Mouse (Mus musculus): ENCODE measurements around the gene Krt34. TPM values are rescaled to one million over a fixed set of nuclear protein-coding genes. Genes with fewer than 3 reads are reported as not detected.

Gene Krt34
- polyA plus RNA-seq, 1 experiment from 2014 or later, result not detected

DNA sequence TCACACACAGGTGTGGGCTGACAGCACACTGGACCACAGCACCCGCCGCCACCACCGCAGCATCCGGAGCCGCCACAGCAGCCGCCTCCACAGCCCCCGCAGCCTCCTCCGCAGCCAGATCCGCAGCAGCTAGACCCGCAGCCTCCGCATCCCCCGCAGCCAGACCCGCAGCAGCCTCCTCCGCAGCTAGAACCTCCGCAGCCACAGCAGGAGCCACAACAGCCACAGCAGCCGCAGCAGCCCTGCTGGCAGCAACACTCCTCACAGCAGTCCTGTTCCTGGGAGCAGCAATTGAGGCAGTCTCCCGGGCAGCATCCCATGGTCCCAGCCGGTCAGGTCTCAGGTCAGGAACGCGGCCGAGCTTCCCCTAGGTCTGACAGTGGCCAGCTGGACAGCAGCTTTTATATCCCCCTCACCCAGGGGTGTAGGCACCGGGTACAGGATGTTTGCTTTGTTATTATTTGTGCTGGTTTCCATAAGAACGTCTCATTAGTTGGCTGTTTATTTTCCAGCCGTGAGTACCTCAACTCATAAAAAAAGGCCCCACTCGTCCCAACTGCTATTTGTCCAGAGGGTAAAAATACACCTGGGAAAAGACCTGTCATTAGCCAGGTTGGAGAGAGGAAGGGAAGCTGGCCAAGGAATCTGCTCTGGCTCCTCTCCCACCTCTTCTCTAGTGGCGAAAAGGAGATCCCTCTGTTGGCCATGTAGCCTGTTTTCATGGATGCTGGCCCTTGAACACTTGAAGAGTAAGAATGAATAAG, 47.6 kb downstream of the Krt34 start, which contains the start of gene Krtap17-1:
Gene Krtap17-1, minus strand, starts transcription at position 375 of the 764 bp plus-strand sequence.
- WGBS, result 24% methylated on average over 26 of the region's 26 CpGs
- no peak within 1 kb of the TSS for H3K9ac ChIP-seq (ENCODE audit: low read length)
- no peak within 1 kb of the TSS for H3K4me3 ChIP-seq (ENCODE audit: low read depth, low read length)
- peak within 1 kb of the TSS; percentile 41 for H3K4me2 ChIP-seq (ENCODE audit: low read depth, severe bottlenecking)
- DNase-seq (ENCODE audit: low spot score) (peak; percentile 29), ATAC-seq (ENCODE audit: insufficient number of reproducible peaks, low FRiP score, low TSS enrichment, low read depth) (no peak)
- H3K4me1 ChIP-seq (ENCODE audit: control insufficient read depth, insufficient read depth, low read length), result peaks cover 3% of the 10 kb centered on the region; the same call in 1 of the 2 replicates
- H3K9me3 ChIP-seq (ENCODE audit: control insufficient read depth, low read length), result no peaks in the 10 kb centered on the region
- no peaks in the 10 kb centered on the region for H3K36me3 ChIP-seq (ENCODE audit: control insufficient read depth, insufficient read depth, low read length)
- peaks cover 9% of the 10 kb centered on the region; the same call in 1 of the 2 replicates for H3K27me3 ChIP-seq (ENCODE audit: control insufficient read depth, insufficient read depth, low read length)
- H3K27ac ChIP-seq (replicated peaks; ENCODE audit: low read depth, low read length), result no peak within 1 kb of the TSS

DNA sequence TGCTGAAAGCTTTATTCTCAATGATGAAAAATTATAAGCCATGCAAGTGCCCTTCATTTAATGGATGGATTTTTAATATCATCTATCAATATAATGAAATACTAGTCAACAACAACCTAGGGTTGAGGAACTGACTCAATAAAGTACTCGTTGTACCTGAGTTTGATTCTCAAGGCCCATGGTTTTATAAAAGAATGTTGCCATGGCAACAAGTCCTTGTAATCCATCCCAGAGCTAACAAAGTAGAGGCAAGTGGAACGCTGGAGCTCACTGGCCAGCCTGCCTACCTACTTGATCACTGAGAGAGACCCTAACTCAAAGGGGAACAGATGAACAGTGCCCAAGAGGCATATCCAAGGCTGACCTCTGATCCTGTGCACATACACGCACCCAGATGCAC, 50.8 kb downstream of the Krt34 start:
- Histone ChIP-seq H3K9ac (ENCODE audit: low read length) (no peak overlapping the region), H3K4me3 (ENCODE audit: low read depth, low read length) (no peak overlapping the region), H3K27me3 (ENCODE audit: control insufficient read depth, insufficient read depth, low read length) (peaks cover 9% of the 10 kb centered on the region; the same call in 1 of the 2 replicates), H3K4me2 (ENCODE audit: low read depth, severe bottlenecking) (no peak overlapping the region), H3K27ac (replicated peaks; ENCODE audit: low read depth, low read length) (no peak overlapping the region), H3K4me1 (ENCODE audit: control insufficient read depth, insufficient read depth, low read length) (peaks cover 3% of the 10 kb centered on the region; the same call in 1 of the 2 replicates), H3K9me3 (ENCODE audit: control insufficient read depth, low read length) (no peaks in the 10 kb centered on the region), H3K36me3 (ENCODE audit: control insufficient read depth, insufficient read depth, low read length) (no peaks in the 10 kb centered on the region)
- WGBS, result 91% methylated on average over 3 of the region's 3 CpGs
- DNase-seq (ENCODE audit: low spot score) (no peak), ATAC-seq (ENCODE audit: insufficient number of reproducible peaks, low FRiP score, low TSS enrichment, low read depth) (no peak)

DNA sequence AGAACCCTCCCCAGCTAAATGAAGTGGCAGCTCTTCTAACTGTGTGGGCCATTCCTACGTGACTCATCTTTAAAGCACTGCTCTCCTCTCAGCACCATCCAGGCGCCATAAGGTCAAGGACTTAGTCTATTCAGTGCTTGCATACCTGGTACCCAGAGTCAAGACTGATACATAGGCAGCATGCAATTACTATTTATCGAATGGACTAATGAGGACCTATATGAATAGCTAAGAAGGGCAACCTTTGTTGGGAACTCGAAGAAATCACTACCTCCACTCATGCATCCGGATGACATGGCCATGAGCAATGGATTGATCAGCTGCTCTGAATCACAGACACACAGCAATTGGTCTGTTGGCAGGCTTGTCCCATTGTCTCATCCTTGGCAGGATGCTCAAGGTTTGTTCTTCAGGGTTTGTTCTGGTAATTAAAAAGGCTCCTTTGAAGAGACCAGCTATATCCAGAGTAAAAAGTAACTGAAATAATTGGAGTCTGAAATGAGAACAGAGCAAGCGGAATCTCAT, 51.4 kb downstream of the Krt34 start:
- no peak overlapping the region for H3K9ac ChIP-seq (ENCODE audit: low read length)
- no peak overlapping the region for H3K27ac ChIP-seq (replicated peaks; ENCODE audit: low read depth, low read length)
- ATAC-seq (ENCODE audit: insufficient number of reproducible peaks, low FRiP score, low TSS enrichment, low read depth), result no peak
- DNase-seq (ENCODE audit: low spot score), result no peak
- H3K27me3 ChIP-seq (ENCODE audit: control insufficient read depth, insufficient read depth, low read length), result peaks cover 9% of the 10 kb centered on the region; the same call in 1 of the 2 replicates
- H3K4me3 ChIP-seq (ENCODE audit: low read depth, low read length), result no peak overlapping the region
- H3K4me2 ChIP-seq (ENCODE audit: low read depth, severe bottlenecking), result no peak overlapping the region
- 86% methylated on average over 6 of the region's 6 CpGs for WGBS
- H3K4me1 ChIP-seq (ENCODE audit: control insufficient read depth, insufficient read depth, low read length), result peaks cover 3% of the 10 kb centered on the region; the same call in 1 of the 2 replicates
- H3K36me3 ChIP-seq (ENCODE audit: control insufficient read depth, insufficient read depth, low read length), result no peaks in the 10 kb centered on the region
- H3K9me3 ChIP-seq (ENCODE audit: control insufficient read depth, low read length), result no peaks in the 10 kb centered on the region

GRCm38 (mm10) chr11:99988530-99988929, 52.8 kb downstream of the Krt34 start:
- Histone ChIP-seq H3K27me3 (ENCODE audit: control insufficient read depth, insufficient read depth, low read length) (0 out of 2 replicates have a peak, but pooled peaks cover 4% of the 10 kb centered on the region), H3K27ac (replicated peaks; ENCODE audit: low read depth, low read length) (no peak overlapping the region), H3K9ac (ENCODE audit: low read length) (no peak overlapping the region), H3K4me3 (ENCODE audit: low read depth, low read length) (no peak overlapping the region), H3K9me3 (ENCODE audit: control insufficient read depth, low read length) (no peaks in the 10 kb centered on the region), H3K4me1 (ENCODE audit: control insufficient read depth, insufficient read depth, low read length) (peaks cover under 1% of the 10 kb centered on the region; the same call in 1 of the 2 replicates), H3K4me2 (ENCODE audit: low read depth, severe bottlenecking) (no peak overlapping the region), H3K36me3 (ENCODE audit: control insufficient read depth, insufficient read depth, low read length) (no peaks in the 10 kb centered on the region)
- WGBS, result 94% methylated on average over 3 of the region's 3 CpGs
- DNase-seq (ENCODE audit: low spot score) (no peak), ATAC-seq (ENCODE audit: insufficient number of reproducible peaks, low FRiP score, low TSS enrichment, low read depth) (no peak)

Other genes with a start within 250 kb of the Krt34 start
- not detected in 2 replicates for gene Gm11596, start 248.1 kb downstream of the Krt34 start, polyA plus RNA-seq (2014; fragmentation: Nextera tagmentation; extraction: Ambion mirVana)
- not detected in 2 replicates for gene Gm11569, start 242.6 kb downstream of the Krt34 start, polyA plus RNA-seq (2014; fragmentation: Nextera tagmentation; extraction: Ambion mirVana)
- not detected in 2 replicates for gene Gm11554, start 237.1 kb downstream of the Krt34 start, polyA plus RNA-seq (2014; fragmentation: Nextera tagmentation; extraction: Ambion mirVana)
- not detected in 2 replicates for gene Krtap4-13, start 231.7 kb downstream of the Krt34 start, polyA plus RNA-seq (2014; fragmentation: Nextera tagmentation; extraction: Ambion mirVana)
- gene Gm11564, start 225.9 kb downstream of the Krt34 start, polyA plus RNA-seq (2014; fragmentation: Nextera tagmentation; extraction: Ambion mirVana), result not detected in 2 replicates
- not detected in 2 replicates for gene 2300003K06Rik, start 203.5 kb downstream of the Krt34 start, polyA plus RNA-seq (2014; fragmentation: Nextera tagmentation; extraction: Ambion mirVana)
- gene Krtap4-16, start 189.9 kb downstream of the Krt34 start, polyA plus RNA-seq (2014; fragmentation: Nextera tagmentation; extraction: Ambion mirVana), result not detected in 2 replicates
- gene Gm11568, start 183.6 kb downstream of the Krt34 start, polyA plus RNA-seq (2014; fragmentation: Nextera tagmentation; extraction: Ambion mirVana), result not detected in 2 replicates
- gene Gm11559, start 177.1 kb downstream of the Krt34 start, polyA plus RNA-seq (2014; fragmentation: Nextera tagmentation; extraction: Ambion mirVana), result not detected in 2 replicates
- not detected in 2 replicates for gene Krtap9-1, start 168.2 kb downstream of the Krt34 start, polyA plus RNA-seq (2014; fragmentation: Nextera tagmentation; extraction: Ambion mirVana)
- gene Gm11567, start 162.4 kb downstream of the Krt34 start, polyA plus RNA-seq (2014; fragmentation: Nextera tagmentation; extraction: Ambion mirVana), result not detected in 2 replicates
- gene Krtap31-1, start 133.6 kb downstream of the Krt34 start, polyA plus RNA-seq (2014; fragmentation: Nextera tagmentation; extraction: Ambion mirVana), result not detected in 2 replicates
- not detected in 2 replicates for gene Gm11565, start 126.8 kb downstream of the Krt34 start, polyA plus RNA-seq (2014; fragmentation: Nextera tagmentation; extraction: Ambion mirVana)
- not detected in 2 replicates for gene Krtap31-2, start 105.3 kb downstream of the Krt34 start, polyA plus RNA-seq (2014; fragmentation: Nextera tagmentation; extraction: Ambion mirVana)
- gene Krtap9-5, start 93.1 kb downstream of the Krt34 start, polyA plus RNA-seq (2014; fragmentation: Nextera tagmentation; extraction: Ambion mirVana), result not detected in 2 replicates
- gene Krtap29-1, start 62.5 kb downstream of the Krt34 start, polyA plus RNA-seq (2014; fragmentation: Nextera tagmentation; extraction: Ambion mirVana), result not detected in 2 replicates
- gene Krtap16-1, start 55.0 kb downstream of the Krt34 start, polyA plus RNA-seq (2014; fragmentation: Nextera tagmentation; extraction: Ambion mirVana), result not detected in 2 replicates
- gene Krtap17-1, start 47.6 kb downstream of the Krt34 start, polyA plus RNA-seq (2014; fragmentation: Nextera tagmentation; extraction: Ambion mirVana), result 0.48 and 1.0 TPM in 2 replicates
- gene Krt33a, start 25.3 kb downstream of the Krt34 start, polyA plus RNA-seq (2014; fragmentation: Nextera tagmentation; extraction: Ambion mirVana), result not detected in 2 replicates
- 0.15 and 0.16 TPM in 2 replicates for gene Krt33b, start 11.7 kb downstream of the Krt34 start, polyA plus RNA-seq (2014; fragmentation: Nextera tagmentation; extraction: Ambion mirVana)
- gene Krt31, start 9.0 kb upstream of the Krt34 start, polyA plus RNA-seq (2014; fragmentation: Nextera tagmentation; extraction: Ambion mirVana), result not detected in 2 replicates
- not detected in 2 replicates for gene Krt32, start 46.7 kb upstream of the Krt34 start, polyA plus RNA-seq (2014; fragmentation: Nextera tagmentation; extraction: Ambion mirVana)
- 0.11 TPM in 1 of 2 replicates, not detected in the other for gene Krt35, start 54.7 kb upstream of the Krt34 start, polyA plus RNA-seq (2014; fragmentation: Nextera tagmentation; extraction: Ambion mirVana)
- gene Krt36, start 64.1 kb upstream of the Krt34 start, polyA plus RNA-seq (2014; fragmentation: Nextera tagmentation; extraction: Ambion mirVana), result 0.08 and 0.11 TPM in 2 replicates
- gene Krt13, start 80.0 kb upstream of the Krt34 start, polyA plus RNA-seq (2014; fragmentation: Nextera tagmentation; extraction: Ambion mirVana), result not detected in 2 replicates
- gene Krt15, start 94.4 kb upstream of the Krt34 start, polyA plus RNA-seq (2014; fragmentation: Nextera tagmentation; extraction: Ambion mirVana), result 3.4 and 6.7 TPM in 2 replicates
- gene Krt19, start 107.1 kb upstream of the Krt34 start, polyA plus RNA-seq (2014; fragmentation: Nextera tagmentation; extraction: Ambion mirVana), result 6.4 and 8.0 TPM in 2 replicates
- gene Krt9, start 151.7 kb upstream of the Krt34 start, polyA plus RNA-seq (2014; fragmentation: Nextera tagmentation; extraction: Ambion mirVana), result 0.07 and 0.09 TPM in 2 replicates
- gene Krt14, start 166.0 kb upstream of the Krt34 start, polyA plus RNA-seq (2014; fragmentation: Nextera tagmentation; extraction: Ambion mirVana), result 47.5 and 49.6 TPM in 2 replicates
- not detected in 2 replicates for gene Krt16, start 207.3 kb upstream of the Krt34 start, polyA plus RNA-seq (2014; fragmentation: Nextera tagmentation; extraction: Ambion mirVana)
- gene Krt17, start 219.5 kb upstream of the Krt34 start, polyA plus RNA-seq (2014; fragmentation: Nextera tagmentation; extraction: Ambion mirVana), result 11.2 and 11.6 TPM in 2 replicates
- 0.09 and 0.26 TPM in 2 replicates for gene Krt42, start 228.3 kb upstream of the Krt34 start, polyA plus RNA-seq (2014; fragmentation: Nextera tagmentation; extraction: Ambion mirVana)